Mouse (Mus musculus): ENCODE results near the gene Nrp1. TPM values are rescaled to one million over a fixed set of nuclear protein-coding genes. Genes with fewer than 3 reads are reported as not detected.

Nrp1 gene
- polyA plus RNA-seq, 1 experiment from 2014 or later = 107 TPM

DNA sequence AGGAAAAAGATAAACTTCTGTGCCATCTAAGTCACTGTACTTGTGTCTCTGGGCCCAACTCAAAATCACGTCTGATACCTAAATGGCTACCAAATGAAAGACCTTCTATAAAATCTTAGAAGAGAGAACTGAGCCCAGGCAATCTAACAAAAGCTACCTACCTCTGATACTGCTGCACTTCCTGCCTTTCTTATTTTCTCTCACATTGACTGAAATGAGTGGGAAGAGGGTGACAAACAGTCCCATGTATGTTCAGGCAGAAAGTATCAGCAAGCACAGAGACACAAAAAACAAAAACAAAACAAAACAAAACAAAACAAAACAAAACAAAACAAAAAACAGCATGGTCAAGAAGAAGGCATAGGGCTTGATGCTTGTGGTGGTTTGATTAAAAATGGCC is 153.3 kb downstream of the Nrp1 start:
- no peaks in the 10 kb centered on the region for H3K27me3 ChIP-seq (ENCODE audit: insufficient read depth, poor library complexity, severe bottlenecking)
- DNase-seq (ENCODE audit: low spot score) = no peak
- peaks cover 9% of the 10 kb centered on the region for H3K4me1 ChIP-seq
- WGBS = 86% methylated on average over 1 of the region's 1 CpGs
- no peaks in the 10 kb centered on the region for H3K36me3 ChIP-seq
- H3K4me3 ChIP-seq = no peak overlapping the region
- no peak overlapping the region for H3K27ac ChIP-seq
- no peaks in the 10 kb centered on the region for H3K9me3 ChIP-seq

DNA sequence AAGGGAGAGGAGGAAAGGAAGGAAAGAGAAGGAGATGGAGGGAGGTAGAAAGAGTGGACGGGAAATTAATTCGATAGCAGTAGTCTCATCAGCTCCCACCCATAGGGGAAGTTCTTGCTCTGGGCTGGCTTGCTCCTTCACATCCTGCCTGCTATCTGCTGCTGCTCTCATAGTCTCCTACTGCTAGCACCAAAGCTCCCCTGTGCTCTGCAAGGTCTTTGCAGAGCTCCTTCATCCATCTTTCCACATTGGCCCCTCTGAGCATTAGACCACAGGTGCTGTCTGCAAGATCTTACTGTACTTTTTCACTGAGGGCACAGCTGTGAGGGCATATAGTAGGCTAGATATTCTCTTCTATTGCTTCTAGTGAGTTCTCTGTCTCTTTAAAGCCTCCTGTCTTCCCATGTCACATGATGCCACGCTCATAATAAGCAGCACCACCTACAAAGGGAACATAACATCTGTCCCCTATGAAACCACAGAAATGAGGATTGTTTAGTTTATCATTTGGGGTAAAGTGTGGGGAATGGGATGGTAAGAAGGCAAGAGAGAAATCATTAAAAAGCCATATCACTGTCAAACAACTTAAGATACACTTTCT is 158.5 kb downstream of the Nrp1 start:
- Histone ChIP-seq H3K4me1 (peaks cover 6% of the 10 kb centered on the region; the same call in 1 of the 2 replicates), H3K27ac (no peak overlapping the region), H3K36me3 (no peaks in the 10 kb centered on the region), H3K9me3 (no peaks in the 10 kb centered on the region), H3K4me3 (no peak overlapping the region), H3K27me3 (ENCODE audit: insufficient read depth, poor library complexity, severe bottlenecking) (no peaks in the 10 kb centered on the region)
- WGBS = 70% methylated on average over 3 of the region's 3 CpGs
- no peak for DNase-seq (ENCODE audit: low spot score)

GRCm38 (mm10) chr8:128517546-128518102 is 159.2 kb downstream of the Nrp1 start:
- 68% methylated on average over 4 of the region's 4 CpGs for WGBS
- no peaks in the 10 kb centered on the region for H3K9me3 ChIP-seq
- no peak overlapping the region for H3K27ac ChIP-seq
- peaks cover 6% of the 10 kb centered on the region; the same call in 1 of the 2 replicates for H3K4me1 ChIP-seq
- H3K36me3 ChIP-seq = no peaks in the 10 kb centered on the region
- no peak overlapping the region for H3K4me3 ChIP-seq
- no peaks in the 10 kb centered on the region for H3K27me3 ChIP-seq (ENCODE audit: insufficient read depth, poor library complexity, severe bottlenecking)
- no peak for DNase-seq (ENCODE audit: low spot score)

- WGBS = 77% methylated on average over 1 of the region's 1 CpGs
These were observed 161.0 kb downstream of the Nrp1 start for GRCm38 (mm10) chr8:128519366-128519765.

DNA sequence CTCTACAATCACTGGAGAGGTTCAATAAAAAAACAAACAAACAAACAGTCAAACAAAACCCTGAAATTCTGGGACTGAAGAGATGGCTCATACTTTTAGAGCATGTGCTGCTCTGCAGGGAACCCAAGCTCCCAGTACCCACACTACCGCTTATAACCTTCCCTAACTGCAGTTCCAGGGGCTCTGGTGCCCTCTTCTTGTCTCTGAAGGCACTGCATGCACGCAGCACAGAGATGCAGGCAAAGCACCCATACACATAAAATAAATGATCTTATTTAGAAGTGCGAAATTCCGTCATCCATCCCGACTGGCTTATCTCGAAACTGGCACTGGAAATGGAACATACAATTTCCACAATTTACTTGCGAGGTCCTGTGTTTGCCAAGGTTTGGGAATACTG is 165.4 kb downstream of the Nrp1 start:
- no peaks in the 10 kb centered on the region for H3K27me3 ChIP-seq (ENCODE audit: insufficient read depth, poor library complexity, severe bottlenecking)
- H3K9me3 ChIP-seq = no peaks in the 10 kb centered on the region
- 56% methylated on average over 7 of the region's 7 CpGs for WGBS
- peaks cover 3% of the 10 kb centered on the region; the same call in 1 of the 2 replicates for H3K4me1 ChIP-seq
- H3K36me3 ChIP-seq = no peaks in the 10 kb centered on the region
- no peak for DNase-seq (ENCODE audit: low spot score)
- no peak overlapping the region for H3K4me3 ChIP-seq
- no peak overlapping the region for H3K27ac ChIP-seq

More at GRCm38 (mm10) chr8:128519366-128519765, 161.0 kb downstream of the Nrp1 start:
- H3K4me3 ChIP-seq = no peak overlapping the region
- no peak overlapping the region for H3K27ac ChIP-seq
- H3K36me3 ChIP-seq = no peaks in the 10 kb centered on the region
- H3K4me1 ChIP-seq = peaks cover 6% of the 10 kb centered on the region; the same call in 1 of the 2 replicates
- H3K9me3 ChIP-seq = no peaks in the 10 kb centered on the region
- no peaks in the 10 kb centered on the region for H3K27me3 ChIP-seq (ENCODE audit: insufficient read depth, poor library complexity, severe bottlenecking)
- DNase-seq (ENCODE audit: low spot score) = no peak

- H3K27ac ChIP-seq = no peak overlapping the region
- no peak for DNase-seq (ENCODE audit: low spot score)
- H3K9me3 ChIP-seq = no peaks in the 10 kb centered on the region
- H3K4me3 ChIP-seq = no peak overlapping the region
- H3K4me1 ChIP-seq = peaks cover 8% of the 10 kb centered on the region; the same call in 1 of the 2 replicates
- no peaks in the 10 kb centered on the region for H3K36me3 ChIP-seq
- no peaks in the 10 kb centered on the region for H3K27me3 ChIP-seq (ENCODE audit: insufficient read depth, poor library complexity, severe bottlenecking)
- WGBS = 66% methylated on average over 1 of the region's 1 CpGs
These were observed 167.5 kb downstream of the Nrp1 start for GRCm38 (mm10) chr8:128525912-128526311.

DNA sequence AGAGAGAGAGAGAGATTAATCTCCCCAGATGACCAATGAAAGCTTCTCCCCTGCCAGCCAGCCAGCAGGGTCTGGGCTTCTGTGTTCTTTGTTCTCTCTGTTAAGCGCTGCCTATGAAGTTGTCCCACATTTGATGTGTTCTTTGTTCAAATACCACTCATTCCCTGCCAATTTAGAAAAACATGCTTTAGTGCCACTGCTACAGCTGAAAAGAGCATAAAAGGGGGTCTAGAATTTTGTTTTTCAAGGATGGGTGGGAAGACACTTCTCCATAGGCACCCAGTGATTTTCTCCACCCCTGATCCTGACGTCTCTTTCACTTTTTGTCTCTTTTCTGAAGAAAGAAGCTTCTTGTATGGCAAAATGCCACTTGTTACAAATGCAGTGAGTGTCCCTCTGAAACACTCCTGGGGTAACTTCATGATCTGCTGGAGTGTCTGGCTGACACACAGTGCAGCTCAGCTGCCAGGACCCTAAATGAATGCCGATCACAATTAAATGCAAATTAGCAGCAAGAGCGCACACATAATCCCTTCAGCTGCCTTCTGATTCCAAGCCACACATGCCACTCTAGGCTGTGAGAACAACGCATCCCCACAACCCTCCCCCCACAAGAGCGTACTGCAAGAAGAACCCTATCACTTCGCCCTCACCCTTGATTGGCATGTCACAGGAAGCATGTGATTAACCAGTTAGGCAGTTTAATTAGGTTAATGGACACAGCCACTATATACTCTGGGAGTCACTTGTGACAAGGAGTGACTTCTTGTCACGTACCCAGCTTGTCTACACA is 170.4 kb downstream of the Nrp1 start:
- WGBS = 49% methylated on average over 8 of the region's 8 CpGs
- H3K27ac ChIP-seq = no peak overlapping the region
- no peak overlapping the region for H3K4me3 ChIP-seq
- no peaks in the 10 kb centered on the region for H3K36me3 ChIP-seq
- no peak for DNase-seq (ENCODE audit: low spot score)
- no peaks in the 10 kb centered on the region for H3K9me3 ChIP-seq
- peaks cover 14% of the 10 kb centered on the region for H3K4me1 ChIP-seq
- no peaks in the 10 kb centered on the region for H3K27me3 ChIP-seq (ENCODE audit: insufficient read depth, poor library complexity, severe bottlenecking)

GRCm38 (mm10) chr8:128534442-128534871 is 176.1 kb downstream of the Nrp1 start:
- Histone ChIP-seq H3K27ac (no peak overlapping the region), H3K4me3 (no peak overlapping the region), H3K36me3 (no peaks in the 10 kb centered on the region), H3K4me1 (peaks cover 7% of the 10 kb centered on the region), H3K27me3 (ENCODE audit: insufficient read depth, poor library complexity, severe bottlenecking) (0 out of 2 replicates have a peak, but pooled peaks cover 4% of the 10 kb centered on the region), H3K9me3 (no peaks in the 10 kb centered on the region)
- no peak for DNase-seq (ENCODE audit: low spot score)
- 59% methylated on average over 3 of the region's 3 CpGs for WGBS

GRCm38 (mm10) chr8:128535685-128536084 is 177.3 kb downstream of the Nrp1 start:
- no peaks in the 10 kb centered on the region for H3K36me3 ChIP-seq
- no peak overlapping the region for H3K4me3 ChIP-seq
- no peak overlapping the region for H3K27ac ChIP-seq
- no peaks in the 10 kb centered on the region for H3K9me3 ChIP-seq
- 0 out of 2 replicates have a peak, but pooled peaks cover 4% of the 10 kb centered on the region for H3K27me3 ChIP-seq (ENCODE audit: insufficient read depth, poor library complexity, severe bottlenecking)
- no peak for DNase-seq (ENCODE audit: low spot score)
- H3K4me1 ChIP-seq = peaks cover 7% of the 10 kb centered on the region

DNA sequence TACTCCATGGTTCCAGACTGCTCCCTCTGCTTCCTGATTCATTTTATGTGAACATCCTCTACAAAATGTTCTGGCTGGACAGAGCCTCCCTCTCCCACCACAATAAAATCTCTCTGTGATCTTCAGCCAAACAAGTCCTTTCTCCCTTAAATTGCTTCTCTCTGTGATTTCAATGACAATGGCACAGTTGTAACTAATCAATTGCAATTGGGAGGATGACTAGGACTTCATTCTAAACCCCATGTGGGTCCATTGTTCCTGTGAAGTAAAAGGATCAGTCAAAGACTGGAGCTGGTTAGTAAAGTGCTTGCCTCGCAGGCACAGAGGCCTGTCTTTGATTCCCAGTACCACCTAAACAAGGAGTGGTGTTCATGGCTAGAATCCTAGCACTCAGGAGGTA is 180.0 kb downstream of the Nrp1 start:
- Histone ChIP-seq H3K9me3 (no peaks in the 10 kb centered on the region), H3K27me3 (ENCODE audit: insufficient read depth, poor library complexity, severe bottlenecking) (0 out of 2 replicates have a peak, but pooled peaks cover 4% of the 10 kb centered on the region), H3K4me3 (no peak overlapping the region), H3K27ac (no peak overlapping the region), H3K36me3 (no peaks in the 10 kb centered on the region), H3K4me1 (no peaks in the 10 kb centered on the region)
- no peak for DNase-seq (ENCODE audit: low spot score)
- WGBS = 61% methylated on average over 1 of the region's 1 CpGs

DNA sequence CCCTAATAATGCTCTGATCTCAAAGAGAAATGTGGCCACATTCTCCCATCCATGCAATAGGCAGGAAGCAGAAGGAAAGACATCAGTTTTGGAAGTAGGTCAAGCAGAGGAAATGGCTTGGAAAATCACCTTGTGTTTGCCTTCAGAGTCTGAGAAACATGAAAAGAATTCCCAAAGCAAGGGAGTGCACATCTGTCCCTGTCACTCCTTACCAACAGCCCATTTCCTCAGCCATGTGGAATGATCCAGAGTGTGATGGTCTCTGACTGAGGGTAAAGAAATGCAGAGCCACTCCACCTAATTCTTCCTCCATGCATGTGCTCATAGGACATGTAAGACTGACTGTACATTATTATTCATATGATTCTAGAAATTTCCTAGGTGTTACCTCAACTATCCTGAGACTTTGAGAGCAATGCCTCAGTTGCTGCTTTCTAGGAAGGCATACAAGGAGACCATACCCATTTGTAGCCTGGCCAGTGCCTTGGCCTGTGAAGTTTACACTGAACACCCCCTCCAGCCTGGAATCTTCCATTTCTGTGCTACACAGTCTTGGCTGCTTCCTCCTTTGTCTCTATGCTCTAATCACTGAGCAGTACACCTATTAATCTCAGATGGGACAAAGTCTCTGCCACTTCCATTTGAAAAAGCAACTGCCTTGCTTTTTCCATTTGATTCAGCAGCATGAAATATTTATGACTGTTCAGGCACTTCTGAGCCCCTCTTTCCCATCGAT is 183.1 kb downstream of the Nrp1 start:
- H3K4me3 ChIP-seq = no peak overlapping the region
- no peaks in the 10 kb centered on the region for H3K36me3 ChIP-seq
- no peak for DNase-seq (ENCODE audit: low spot score)
- WGBS = 58% methylated on average over 1 of the region's 1 CpGs
- 0 out of 2 replicates have a peak, but pooled peaks cover 5% of the 10 kb centered on the region for H3K4me1 ChIP-seq
- no peaks in the 10 kb centered on the region for H3K27me3 ChIP-seq (ENCODE audit: insufficient read depth, poor library complexity, severe bottlenecking)
- H3K27ac ChIP-seq = no peak overlapping the region
- H3K9me3 ChIP-seq = no peaks in the 10 kb centered on the region

DNA sequence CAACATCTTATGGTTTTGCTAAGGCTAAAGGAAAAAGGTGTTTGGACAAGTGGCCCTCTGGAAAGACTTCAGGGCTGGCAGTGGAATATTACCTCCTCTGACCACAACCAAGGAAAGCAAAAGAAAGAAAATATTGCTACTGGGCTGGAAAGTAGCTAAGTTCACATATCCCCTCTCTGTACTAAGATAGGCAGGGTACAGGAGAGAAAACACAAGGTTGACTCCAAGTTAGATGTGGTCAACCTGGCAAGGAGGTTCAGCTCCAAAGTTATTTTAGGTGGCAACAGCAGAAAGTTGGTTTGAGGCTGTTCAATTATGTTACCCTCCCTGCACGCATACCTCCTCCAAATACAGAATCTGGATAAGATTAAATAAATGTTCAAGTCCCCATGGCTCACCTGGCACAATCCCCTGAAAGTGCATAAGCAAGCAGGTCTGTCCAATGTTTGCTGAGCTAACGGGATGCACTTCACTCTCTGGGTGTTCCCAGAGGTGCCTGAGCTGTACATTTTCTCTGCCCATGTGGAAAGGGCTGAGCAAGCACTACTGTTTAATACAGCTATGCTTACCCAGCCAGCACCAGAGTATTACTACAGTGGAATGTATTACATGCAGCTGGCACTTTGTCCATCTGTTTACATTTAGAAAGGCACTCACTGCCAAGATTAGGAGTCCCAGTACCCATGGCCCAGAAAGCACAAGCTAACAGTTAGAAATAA is 185.9 kb downstream of the Nrp1 start:
- 0 out of 2 replicates have a peak, but pooled peaks cover 5% of the 10 kb centered on the region for H3K4me1 ChIP-seq
- no peak for DNase-seq (ENCODE audit: low spot score)
- H3K9me3 ChIP-seq = no peaks in the 10 kb centered on the region
- no peak overlapping the region for H3K4me3 ChIP-seq
- no peak overlapping the region for H3K27ac ChIP-seq
- H3K27me3 ChIP-seq (ENCODE audit: insufficient read depth, poor library complexity, severe bottlenecking) = no peaks in the 10 kb centered on the region
- no peaks in the 10 kb centered on the region for H3K36me3 ChIP-seq
- WGBS = 84% methylated on average over 2 of the region's 2 CpGs
